Mouse (Mus musculus): ENCODE data around the gene Med12l.
"Not testable (repeated sequence)": the region's sequence is repeated elsewhere in the genome, so short reads cannot be mapped to it uniquely, and the experiment has no call there.

Med12l gene

DNA sequence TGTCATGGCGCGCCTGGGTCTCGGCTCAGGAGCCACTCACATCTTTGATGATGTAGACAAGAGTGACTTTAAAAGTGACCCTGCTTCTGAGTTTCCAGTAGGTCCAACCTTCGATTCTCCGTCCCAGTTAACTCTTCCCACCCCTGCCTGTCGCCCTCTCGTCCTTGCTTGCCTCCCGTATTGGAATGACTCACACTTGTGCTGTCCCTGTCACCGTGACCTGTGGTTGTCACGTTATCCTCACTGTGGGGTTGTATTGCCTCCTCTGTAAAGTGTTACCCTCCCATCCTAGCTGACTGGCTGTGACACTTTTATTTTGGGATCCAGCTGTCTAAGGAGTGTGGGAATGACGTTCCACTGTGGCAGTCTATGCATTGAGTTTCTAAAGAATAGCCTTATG, 87.1 kb downstream of the Med12l start:
- no peak for ATAC-seq (ENCODE audit: insufficient number of reproducible peaks, low FRiP score, low TSS enrichment)

DNA sequence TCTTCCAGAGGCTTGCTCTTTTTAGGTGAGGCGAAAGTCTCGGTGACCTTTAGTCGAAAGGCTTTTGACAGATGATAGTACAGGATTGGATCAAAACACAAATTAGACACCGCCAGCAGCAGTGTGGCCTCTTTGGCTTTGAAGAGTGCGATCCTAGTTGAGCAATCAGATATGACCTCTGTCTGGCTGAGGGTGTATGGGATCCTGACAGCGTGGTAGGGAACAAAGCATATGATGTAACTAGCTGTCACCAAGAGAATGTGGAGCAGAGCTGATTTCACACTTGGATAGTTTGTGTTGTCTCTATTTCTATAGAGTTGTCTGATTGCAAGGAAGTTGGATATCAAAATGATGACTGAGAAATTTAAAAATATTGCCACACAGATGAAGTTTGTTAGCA, 91.8 kb downstream of the Med12l start:
- no peak for ATAC-seq (ENCODE audit: insufficient number of reproducible peaks, low FRiP score, low TSS enrichment)

DNA sequence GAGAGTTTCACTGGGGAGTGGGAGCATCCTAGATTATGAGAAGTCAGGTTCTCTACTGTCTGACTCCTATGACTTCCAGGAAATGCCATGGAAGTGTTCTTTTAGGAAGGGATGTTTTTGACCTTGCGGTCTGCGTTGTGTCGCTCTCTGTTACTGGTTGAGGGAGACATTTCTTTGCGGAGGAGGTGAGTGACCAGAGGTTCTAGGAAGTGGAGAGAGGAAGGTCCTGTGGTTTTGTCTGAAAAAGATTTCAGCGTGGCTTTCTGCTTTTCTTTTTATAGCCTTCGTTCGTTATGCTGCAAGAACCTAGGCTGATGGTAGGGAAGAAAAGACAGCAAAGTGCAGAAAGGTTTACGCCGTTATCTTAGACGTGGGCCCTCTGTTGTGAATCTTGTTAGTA, 92.9 kb downstream of the Med12l start:
- no peak for ATAC-seq (ENCODE audit: insufficient number of reproducible peaks, low FRiP score, low TSS enrichment)

DNA sequence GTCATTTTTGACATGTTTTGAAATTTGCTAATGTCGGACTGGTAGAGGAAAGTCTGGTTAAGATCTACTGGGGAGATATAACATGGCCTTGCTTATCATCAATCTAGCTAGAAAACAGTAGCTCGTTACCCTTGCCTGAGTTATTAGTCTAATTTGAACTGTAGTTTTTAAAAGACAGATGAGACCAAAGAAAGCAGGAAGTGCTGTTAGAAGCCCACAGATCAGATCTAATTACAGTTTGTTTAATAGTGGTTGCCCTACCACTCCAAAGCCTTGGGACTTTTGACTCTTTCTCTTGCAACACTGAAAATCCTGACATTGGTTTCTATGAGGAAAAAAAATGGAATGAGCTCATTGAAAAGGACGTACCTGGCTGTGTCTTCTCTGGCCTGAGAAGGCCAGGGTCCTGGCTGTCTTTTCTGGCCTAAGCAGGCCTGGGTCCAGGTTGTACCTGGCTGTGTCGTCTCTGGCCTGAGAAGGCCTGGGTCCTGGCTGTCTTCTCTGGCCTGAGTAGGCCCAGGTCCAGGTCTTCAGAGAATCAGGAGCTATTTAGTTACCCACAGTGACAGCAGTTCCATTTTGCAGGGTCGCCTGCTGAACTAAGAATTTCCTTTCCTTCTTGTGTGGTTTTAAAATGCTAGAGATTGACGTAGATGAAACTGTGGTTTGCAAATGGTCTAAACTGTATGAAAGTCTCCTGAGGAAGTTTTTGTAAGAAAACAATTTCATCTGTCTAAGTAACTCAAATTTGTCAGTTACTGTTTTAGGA, 95.8 kb downstream of the Med12l start, which contains the start of gene Gpr171:
TSS of gene Gpr171 (minus strand) at position 604 of the 769 bp plus-strand sequence.
- no peak for ATAC-seq (ENCODE audit: insufficient number of reproducible peaks, low FRiP score, low TSS enrichment)

DNA sequence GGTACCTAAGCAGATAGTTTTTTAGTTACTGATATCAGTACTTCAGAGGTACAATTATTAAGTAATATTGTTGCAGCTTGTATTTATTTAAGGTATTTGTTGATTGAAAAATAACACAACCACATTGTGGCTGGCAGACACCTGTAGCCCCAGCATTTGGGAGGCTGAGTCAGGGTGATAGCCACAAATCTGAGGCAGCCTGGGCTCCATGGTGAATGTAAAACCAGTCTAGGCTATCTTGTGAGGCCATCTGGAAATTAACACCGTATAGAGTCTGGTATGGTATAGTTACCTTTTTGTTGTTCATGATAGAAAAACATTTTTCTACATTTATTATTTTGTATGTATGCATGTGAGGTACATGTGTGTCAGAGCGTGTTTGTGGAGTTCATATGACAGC, 96.5 kb downstream of the Med12l start:
- ATAC-seq (ENCODE audit: insufficient number of reproducible peaks, low FRiP score, low TSS enrichment) = no peak

DNA sequence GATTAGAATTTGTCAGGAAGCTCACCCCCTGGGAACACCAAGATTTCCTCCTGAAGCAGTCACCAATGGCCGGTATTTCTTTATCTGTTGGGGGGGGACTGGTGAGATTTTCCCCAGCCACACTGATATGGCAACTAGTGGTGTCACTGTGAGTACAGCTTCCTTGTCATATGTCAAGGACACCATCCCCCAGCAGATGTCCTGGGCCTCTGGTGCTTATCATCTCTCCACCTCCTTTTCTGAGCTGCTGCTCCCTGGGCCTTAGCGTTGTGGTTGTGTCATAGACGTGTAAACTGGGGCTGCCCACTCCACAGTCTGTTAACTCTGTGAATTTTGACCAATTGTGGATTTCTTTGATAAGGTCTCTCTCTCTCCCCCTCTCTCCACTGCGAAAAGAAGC, 98.8 kb downstream of the Med12l start:
- ATAC-seq (ENCODE audit: insufficient number of reproducible peaks, low FRiP score, low TSS enrichment) = no peak

DNA sequence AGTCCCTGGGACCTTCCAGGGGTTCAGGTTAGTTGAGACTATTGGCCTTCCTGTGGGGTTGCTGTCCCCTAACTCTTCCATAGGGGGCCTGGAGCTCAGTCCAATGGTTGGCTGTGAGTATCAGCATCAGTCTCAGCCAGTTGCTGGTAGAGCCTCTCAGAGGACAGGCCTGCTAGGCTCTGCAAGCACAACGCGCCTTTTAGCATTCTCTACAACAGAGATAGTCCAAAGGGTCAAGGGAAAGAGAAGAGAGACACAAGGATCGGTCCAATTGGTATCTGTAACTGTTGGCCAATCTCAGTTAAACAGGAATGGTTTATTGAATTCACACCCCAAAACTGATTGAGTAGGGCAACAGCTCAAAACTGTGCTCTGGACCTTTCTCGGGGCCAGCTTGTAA, 101.8 kb downstream of the Med12l start:
- ATAC-seq (ENCODE audit: insufficient number of reproducible peaks, low FRiP score, low TSS enrichment) = no peak

DNA sequence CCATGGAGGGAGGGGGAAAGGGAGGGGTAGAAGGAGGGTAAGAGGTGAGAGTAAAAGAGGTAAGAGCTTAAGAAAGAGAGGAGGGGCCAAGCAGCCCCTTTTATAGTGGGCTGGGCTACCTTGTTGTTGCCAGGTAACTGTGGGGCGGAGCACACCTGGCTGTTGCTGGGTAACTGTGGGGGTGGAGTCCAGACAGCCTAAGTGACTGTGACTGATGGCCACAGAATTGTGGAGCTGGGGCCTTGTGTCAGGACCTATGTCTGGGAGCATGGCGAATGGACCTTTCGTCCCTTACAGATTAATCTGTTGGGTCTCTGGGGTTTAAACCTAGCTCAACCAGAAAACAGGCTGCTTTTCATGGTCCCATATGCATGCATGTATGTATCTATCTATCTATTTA, 104.2 kb downstream of the Med12l start:
- not testable (repeated sequence) for ATAC-seq (ENCODE audit: insufficient number of reproducible peaks, low FRiP score, low TSS enrichment)

DNA sequence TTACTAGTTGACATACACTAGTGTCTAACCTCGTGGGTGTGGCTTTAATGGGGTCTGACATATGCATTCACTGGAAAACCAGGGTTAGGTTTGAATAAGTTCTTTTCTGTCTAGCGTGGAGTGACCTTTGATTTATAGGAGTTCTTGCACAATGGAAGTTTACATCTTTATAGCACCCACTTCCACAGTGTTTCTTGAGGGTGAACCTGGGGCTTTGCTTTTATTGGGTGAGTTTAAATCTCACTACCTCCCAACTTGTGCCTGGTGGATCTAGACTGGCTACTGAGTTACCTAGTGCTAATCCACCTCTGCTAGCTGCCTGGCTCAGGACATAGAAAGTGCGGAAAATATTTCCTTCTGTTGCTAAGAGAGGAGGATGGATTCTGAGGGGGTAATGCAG, 106.3 kb downstream of the Med12l start:
- no peak for ATAC-seq (ENCODE audit: insufficient number of reproducible peaks, low FRiP score, low TSS enrichment)

DNA sequence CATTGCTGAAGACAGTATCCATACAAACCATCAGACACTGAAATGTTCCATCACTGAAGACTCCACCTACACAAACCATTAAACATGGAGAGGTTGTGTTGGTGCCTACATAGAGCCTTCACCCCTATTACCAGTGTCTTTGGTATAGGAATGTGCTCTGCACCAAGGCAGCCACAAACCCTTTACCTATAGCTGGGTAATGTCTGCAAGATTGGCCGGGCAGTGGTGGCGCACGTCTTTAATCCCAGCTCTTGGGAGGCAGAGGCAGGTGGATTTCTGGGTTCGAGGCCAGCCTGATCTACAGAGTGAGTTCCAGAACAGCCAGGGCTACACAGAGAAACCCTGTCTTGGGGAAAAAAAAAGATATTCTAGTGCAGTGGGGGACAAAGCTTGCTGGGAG, 107.7 kb downstream of the Med12l start:
- not testable (repeated sequence) for ATAC-seq (ENCODE audit: insufficient number of reproducible peaks, low FRiP score, low TSS enrichment)

DNA sequence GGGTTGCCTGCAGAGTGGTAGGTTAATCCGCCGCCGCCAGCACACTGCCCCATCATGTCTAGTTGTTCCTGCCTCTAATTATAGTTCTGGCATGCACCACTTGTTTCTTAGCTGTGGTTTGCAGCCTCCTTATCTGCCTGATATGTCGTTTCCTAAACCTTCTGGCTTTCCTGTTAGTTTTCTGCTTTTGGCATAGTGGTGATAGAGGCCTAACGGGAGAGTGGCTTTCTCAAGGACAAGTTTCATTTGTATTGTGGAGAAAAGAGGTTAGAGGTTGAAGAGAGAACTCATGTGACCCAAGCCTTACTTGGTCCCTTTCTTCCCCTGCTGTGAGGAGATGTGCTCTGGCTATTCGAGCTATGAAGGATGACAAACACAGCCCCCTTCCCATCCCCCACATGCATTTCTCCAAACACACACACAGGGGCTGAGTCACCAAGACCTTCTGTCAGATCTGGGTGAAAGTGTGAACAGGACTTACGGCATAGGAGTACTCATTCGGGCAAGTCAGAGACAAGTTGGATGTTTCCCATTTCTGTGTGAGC, 108.4 kb downstream of the Med12l start:
- ATAC-seq (ENCODE audit: insufficient number of reproducible peaks, low FRiP score, low TSS enrichment) = peak; percentile 27; the same call in 1 of the 2 replicates

DNA sequence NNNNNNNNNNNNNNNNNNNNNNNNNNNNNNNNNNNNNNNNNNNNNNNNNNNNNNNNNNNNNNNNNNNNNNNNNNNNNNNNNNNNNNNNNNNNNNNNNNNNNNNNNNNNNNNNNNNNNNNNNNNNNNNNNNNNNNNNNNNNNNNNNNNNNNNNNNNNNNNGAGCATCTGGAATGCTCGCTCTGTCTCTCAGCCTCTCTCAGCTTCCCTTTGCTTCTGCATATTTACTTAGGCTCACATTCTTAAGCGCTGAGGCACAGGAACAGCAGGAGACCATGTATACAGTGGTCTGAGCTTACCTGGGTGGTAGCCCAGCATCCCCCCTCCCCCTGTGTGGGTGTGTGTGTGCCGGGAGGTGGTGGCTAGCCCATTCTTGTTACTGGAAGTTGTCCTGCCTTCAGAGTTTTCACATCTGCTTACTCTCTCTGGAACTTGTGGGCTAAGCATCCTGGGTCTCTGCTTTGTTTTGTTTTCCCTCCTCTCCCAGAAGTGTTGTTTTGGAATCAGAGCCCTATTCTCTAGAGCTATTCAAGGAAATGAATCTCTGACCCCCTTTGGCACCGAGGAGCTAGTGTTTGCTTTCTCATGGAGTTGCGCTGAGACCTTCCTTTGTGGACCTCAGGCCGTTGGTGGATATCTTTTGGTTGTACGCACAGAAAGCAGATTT, 115.6 kb downstream of the Med12l start:
- ATAC-seq (ENCODE audit: insufficient number of reproducible peaks, low FRiP score, low TSS enrichment) = no peak

DNA sequence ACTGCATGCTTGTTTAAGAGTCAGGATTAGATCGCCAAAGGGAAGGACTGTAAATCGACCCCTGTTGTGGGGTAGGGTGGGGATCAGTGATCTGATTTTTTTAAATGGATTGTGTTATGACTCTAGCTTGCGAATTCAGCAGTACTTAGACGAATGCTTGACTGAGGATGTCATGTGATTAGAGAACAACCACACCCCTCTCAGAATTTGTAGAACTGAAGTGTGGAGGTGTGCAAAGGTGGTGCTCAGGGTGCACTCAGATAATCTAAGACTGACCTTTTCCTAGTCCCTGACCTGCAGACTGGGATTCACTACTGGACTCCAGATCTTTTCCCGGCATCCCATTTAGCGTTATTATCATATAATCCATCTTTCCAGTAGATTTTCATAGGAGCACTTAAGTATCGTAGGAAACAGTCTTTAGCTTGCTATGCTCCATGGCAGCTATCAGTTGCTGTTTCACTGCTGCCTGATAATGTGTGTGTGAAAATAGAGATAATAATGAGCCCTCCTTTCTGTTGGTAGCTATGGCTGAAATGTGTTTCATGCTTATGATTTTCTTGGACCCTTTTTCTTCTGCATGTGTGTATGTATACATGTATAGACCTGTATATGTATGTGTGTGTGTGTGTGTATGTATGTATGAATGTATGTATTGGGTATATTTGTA, 116.3 kb downstream of the Med12l start:
- no peak for ATAC-seq (ENCODE audit: insufficient number of reproducible peaks, low FRiP score, low TSS enrichment)

DNA sequence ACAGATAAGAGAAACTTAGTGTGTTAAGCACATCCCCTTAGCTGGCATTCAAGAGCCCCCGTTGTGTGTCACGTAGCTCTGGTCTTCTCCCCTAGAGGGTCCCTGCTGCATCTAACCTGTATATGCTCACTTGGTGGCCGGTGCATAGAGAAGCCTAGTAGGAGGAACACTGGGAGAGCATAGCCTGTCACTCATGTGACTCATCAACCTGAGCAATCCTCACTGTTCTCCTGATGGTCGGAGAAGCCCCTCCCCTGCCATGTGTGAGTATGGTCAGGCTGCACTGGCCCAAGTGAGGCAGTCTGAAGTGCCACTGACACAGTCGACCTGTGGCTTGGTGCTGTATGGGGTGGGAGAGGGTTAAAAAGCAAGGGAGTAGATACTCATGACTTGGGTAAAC, 119.4 kb downstream of the Med12l start:
- no peak for ATAC-seq (ENCODE audit: insufficient number of reproducible peaks, low FRiP score, low TSS enrichment)

DNA sequence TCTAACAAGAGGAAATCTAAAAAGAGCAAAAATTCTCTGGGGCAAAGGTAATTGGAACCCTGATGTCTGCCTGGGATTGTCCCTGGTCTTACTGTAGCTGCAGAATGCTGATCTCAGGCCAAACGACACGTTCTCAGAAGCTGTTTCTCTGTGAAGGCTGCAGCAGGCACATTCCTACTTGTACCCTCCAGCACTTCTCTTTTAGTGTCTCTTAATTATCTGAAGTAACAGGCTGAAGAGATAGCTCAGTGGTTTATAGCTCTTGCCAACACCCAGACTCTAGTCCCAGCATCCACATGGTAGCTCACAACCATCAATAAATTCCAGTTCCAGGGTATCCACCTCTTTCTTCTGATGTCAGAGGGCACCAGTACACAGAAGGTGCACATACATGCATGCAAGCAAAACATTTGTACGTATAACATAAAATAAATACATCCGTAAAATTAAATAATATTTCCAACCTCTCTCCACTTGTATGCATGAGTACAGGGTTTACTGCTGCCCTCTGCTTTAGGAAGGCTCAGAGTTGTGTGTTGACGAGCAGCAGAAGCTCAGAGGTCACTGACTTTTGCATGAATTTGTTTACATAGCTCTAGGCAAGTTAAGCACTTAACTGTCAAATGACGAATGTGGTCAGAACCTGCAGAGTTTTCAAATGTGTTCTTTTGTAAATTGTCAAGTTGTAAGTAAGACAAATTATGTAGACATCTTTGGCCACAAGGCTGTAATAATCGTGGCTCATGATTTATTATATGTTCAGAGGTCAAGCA, 120.3 kb downstream of the Med12l start:
- no peak for ATAC-seq (ENCODE audit: insufficient number of reproducible peaks, low FRiP score, low TSS enrichment)

DNA sequence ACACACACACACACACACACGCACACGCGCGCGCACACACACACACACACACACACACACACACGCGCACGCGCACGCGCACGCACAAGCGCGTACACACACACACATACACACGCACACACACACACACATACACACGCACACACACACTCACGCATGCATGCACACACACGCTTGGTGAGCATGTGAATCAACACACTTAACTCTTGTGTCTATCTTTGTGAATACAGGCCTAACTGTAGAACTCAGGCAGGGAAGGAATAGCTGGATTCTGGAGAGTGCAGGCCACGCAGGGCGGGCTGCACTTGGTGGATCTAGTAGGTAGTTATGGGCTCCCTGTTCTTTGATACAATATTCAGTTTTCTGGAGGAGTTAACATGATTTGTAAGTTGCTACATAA, 123.1 kb downstream of the Med12l start:
- ATAC-seq (ENCODE audit: insufficient number of reproducible peaks, low FRiP score, low TSS enrichment) = no peak

DNA sequence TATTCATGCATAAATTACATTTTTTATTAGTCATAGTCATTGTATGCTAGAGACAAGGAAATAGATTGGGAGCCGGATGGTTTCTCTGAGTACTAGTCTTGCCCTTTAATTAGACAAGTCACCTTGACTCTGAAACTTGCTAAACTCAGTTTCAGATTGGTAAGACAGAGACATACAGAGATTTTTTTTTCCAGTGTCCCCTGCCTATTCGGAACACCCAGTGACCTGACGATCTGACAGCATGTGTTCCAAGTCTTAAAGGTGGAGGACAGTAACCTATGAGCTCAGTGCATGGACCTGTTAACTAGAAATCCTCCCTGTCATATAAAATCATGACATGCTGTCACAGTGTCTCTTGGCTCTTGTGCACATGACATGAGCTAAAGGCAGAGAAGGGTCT, 123.9 kb downstream of the Med12l start:
- ATAC-seq (ENCODE audit: insufficient number of reproducible peaks, low FRiP score, low TSS enrichment) = no peak

DNA sequence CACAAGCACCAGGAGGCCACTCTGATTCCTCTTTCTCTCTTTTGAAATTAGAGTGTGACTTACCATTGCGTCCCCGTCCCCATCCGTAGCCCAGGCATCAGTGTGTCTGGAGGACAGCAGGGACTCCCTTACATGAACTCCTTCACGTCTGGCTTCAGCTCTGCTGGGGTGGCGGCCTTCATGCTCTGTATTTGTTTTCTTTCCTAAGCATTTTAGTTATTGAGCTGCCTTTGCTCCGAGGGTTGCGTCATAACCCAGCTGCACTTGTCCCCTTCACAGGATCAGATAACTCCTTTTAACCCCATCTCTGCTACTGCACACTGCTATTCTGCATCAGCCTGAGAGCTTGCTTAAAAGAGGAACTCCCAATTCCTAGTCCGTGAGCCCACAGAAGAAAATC, 124.8 kb downstream of the Med12l start:
- no peak for ATAC-seq (ENCODE audit: insufficient number of reproducible peaks, low FRiP score, low TSS enrichment)

DNA sequence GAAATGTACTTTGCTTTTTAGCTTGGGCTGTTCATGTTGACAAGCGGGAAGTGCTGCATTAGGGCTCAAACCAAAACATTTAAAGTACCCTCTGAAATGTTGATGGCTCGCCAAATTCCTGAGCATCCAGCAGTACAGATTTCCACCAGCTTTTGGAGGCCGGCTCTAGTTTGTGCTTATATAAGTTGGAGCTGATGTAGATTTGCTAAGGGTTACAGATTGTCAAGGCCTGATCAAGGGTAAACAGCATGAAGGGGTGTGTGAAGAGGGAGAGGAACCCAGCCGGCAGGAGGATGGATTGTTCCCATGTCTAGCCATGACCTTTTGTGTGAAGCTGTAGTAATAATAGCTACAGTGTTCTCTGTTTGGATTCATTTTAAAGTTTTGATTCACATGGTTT, 125.5 kb downstream of the Med12l start:
- ATAC-seq (ENCODE audit: insufficient number of reproducible peaks, low FRiP score, low TSS enrichment) = no peak; the same call in 1 of the 2 replicates

DNA sequence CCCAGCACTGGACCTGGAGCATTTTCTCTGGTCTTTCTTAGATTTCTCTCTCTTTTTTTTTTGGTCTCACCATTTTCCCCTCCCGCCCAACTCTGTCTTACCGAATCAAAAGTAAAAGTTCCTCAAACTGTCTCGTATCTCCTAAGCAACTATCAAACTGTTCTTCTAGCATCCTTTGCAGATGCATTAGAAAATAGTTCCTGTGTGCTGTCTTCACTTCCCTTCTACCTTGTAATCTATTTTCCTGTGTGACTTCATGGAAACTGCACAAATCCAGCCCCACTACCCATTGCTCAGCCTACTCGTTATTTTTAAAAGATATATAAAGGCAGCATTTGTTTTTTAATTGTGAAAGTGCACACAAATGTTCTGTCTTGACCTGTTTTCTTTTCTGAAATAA, 126.3 kb downstream of the Med12l start:
- no peak for ATAC-seq (ENCODE audit: insufficient number of reproducible peaks, low FRiP score, low TSS enrichment)

All from cerebellum, adult (tissue).